Mouse (Mus musculus): ENCODE results near the gene Krt78. TPM values are rescaled to one million over a fixed set of nuclear protein-coding genes. Genes with fewer than 3 reads are reported as not detected.
A peak's percentile ranks its signal among the peaks of the same experiment; 100 is the strongest.

Gene Krt78
- total and polyA plus RNA-seq, 3 experiments = not detected

- dilution Hi-C loops (cut with MboI; ENCODE audit: extremely low pct_ligation_motif_present, extremely low pct_unique_long_range_greater_than_20kb, low sequenced_read_pairs) = no loop called here
- Histone ChIP-seq H3K27ac (ENCODE audit: insufficient read depth, low read depth) (no peak overlapping the region), H3K4me1 (ENCODE audit: control insufficient read depth in 1 of 2, insufficient read depth in 2 of 2) (peaks cover 5 to 19% of the 10 kb centered on the region in 2 experiments; a peak in 3 of 4 replicates), H3K4me2 (ENCODE audit: insufficient read depth, low read depth, poor library complexity, severe bottlenecking) (peak overlapping the region; percentile 94), H3K27me3 (replicated peaks) (peaks cover 36% of the 10 kb centered on the region), H3K9ac (ENCODE audit: insufficient read depth, low read depth) (no peak overlapping the region), H3K9me3 (replicated peaks; ENCODE audit: low read length) (no peaks in the 10 kb centered on the region), H3K4me3 (replicated peaks in 1 of 3; ENCODE audit: low read depth in 2 of 3, low read length in 2 of 3, poor library complexity in 1 of 3) (peak overlapping the region in 1 of 3 experiments; percentile 22), H3K36me3 (replicated peaks in 1 of 2; ENCODE audit: control insufficient read depth in 1 of 2, insufficient read depth in 1 of 2, low read length in 1 of 2) (no peaks in the 10 kb centered on the region), H3K79me2 (replicated peaks; ENCODE audit: control insufficient read depth, extremely low read depth, insufficient read depth, poor library complexity, severe bottlenecking) (no peaks in the 10 kb centered on the region)
- in situ Hi-C loops (cut with MboI; ENCODE audit: low pct_ligation_motif_present, low pct_unique_long_range_greater_than_20kb, low sequenced_read_pairs) = loop anchor here (5.0 kb wide), 2 partner anchors 211 to 646 kb away; no protein-coding TSS in a partner anchor
- TF ChIP-seq MXI1 (IDR thresholded peaks at IDR 0.05; ENCODE audit: low read depth, low read length) (no peak), ZNF384 (IDR thresholded peaks at IDR 0.05; ENCODE audit: low read depth, low read length) (no peak), TCF12 (IDR thresholded peaks at IDR 0.05; ENCODE audit: low read depth, low read length) (no peak), ELF1 (IDR thresholded peaks at IDR 0.05; ENCODE audit: low read depth, low read length) (no peak)
- DNase-seq (ENCODE audit: extremely low read depth) = no peak
These were observed 29.3 kb upstream of the Krt78 start for GRCm38 (mm10) chr15:101983315-101983948.

- in situ Hi-C loops (cut with MboI; ENCODE audit: low pct_ligation_motif_present, low pct_unique_long_range_greater_than_20kb, low sequenced_read_pairs) = loop anchor here (5.0 kb wide), 2 partner anchors 209 to 644 kb away; no protein-coding TSS in a partner anchor
- dilution Hi-C loops (cut with MboI; ENCODE audit: extremely low pct_ligation_motif_present, extremely low pct_unique_long_range_greater_than_20kb, low sequenced_read_pairs) = no loop called here
- no peak overlapping the region for H3K4me2 ChIP-seq (ENCODE audit: insufficient read depth, low read depth, poor library complexity, severe bottlenecking)
- no peak for DNase-seq (ENCODE audit: extremely low read depth)
- H3K36me3 ChIP-seq (replicated peaks in 1 of 2; ENCODE audit: control insufficient read depth in 1 of 2, insufficient read depth in 1 of 2, low read length in 1 of 2) = no peaks in the 10 kb centered on the region
- H3K4me1 ChIP-seq (ENCODE audit: control insufficient read depth in 1 of 2, insufficient read depth in 2 of 2) = peaks cover 10 to 27% of the 10 kb centered on the region in 2 experiments
- no peaks in the 10 kb centered on the region for H3K79me2 ChIP-seq (replicated peaks; ENCODE audit: control insufficient read depth, extremely low read depth, insufficient read depth, poor library complexity, severe bottlenecking)
- H3K27me3 ChIP-seq (replicated peaks) = peaks cover 49% of the 10 kb centered on the region
- no peak overlapping the region for H3K4me3 ChIP-seq (replicated peaks in 1 of 3; ENCODE audit: low read depth in 2 of 3, low read length in 2 of 3, poor library complexity in 1 of 3)
- H3K27ac ChIP-seq (ENCODE audit: insufficient read depth, low read depth) = no peak overlapping the region
- no peak overlapping the region for H3K9ac ChIP-seq (ENCODE audit: insufficient read depth, low read depth)
- no peaks in the 10 kb centered on the region for H3K9me3 ChIP-seq (replicated peaks; ENCODE audit: low read length)
- TF ChIP-seq JUND (conservative IDR thresholded peaks at IDR 0.05; ENCODE audit: low read depth, low read length) (no peak), ETS1 (conservative IDR thresholded peaks at IDR 0.05; ENCODE audit: low read depth, low read length) (no peak), ZMIZ1 (IDR thresholded peaks at IDR 0.05; ENCODE audit: low read depth, low read length) (no peak), MYC (IDR thresholded peaks at IDR 0.05; ENCODE audit: low read depth, low read length) (no peak), HCFC1 (IDR thresholded peaks at IDR 0.05; ENCODE audit: low read depth, low read length) (no peak)
These were observed 26.8 kb upstream of the Krt78 start for GRCm38 (mm10) chr15:101980849-101981248.

GRCm38 (mm10) chr15:101977043-101977726 is 23.1 kb upstream of the Krt78 start:
- H3K4me1 ChIP-seq (ENCODE audit: control insufficient read depth in 1 of 2, insufficient read depth in 2 of 2) = peaks cover 5 to 24% of the 10 kb centered on the region in 2 experiments; a peak in 3 of 4 replicates
- H3K36me3 ChIP-seq (replicated peaks in 1 of 2; ENCODE audit: control insufficient read depth in 1 of 2, insufficient read depth in 1 of 2, low read length in 1 of 2) = no peaks in the 10 kb centered on the region
- TF ChIP-seq CHD1 (IDR thresholded peaks at IDR 0.05; ENCODE audit: low read depth, low read length) (no peak), MAX (IDR thresholded peaks at IDR 0.05; ENCODE audit: low read length) (no peak), PAX5 (IDR thresholded peaks at IDR 0.05; ENCODE audit: low read length) (no peak), MAFK (IDR thresholded peaks at IDR 0.05; ENCODE audit: insufficient replicate concordance, low read length) (no peak), USF2 (conservative IDR thresholded peaks at IDR 0.05; ENCODE audit: low read depth, low read length) (no peak), UBTF (IDR thresholded peaks at IDR 0.05; ENCODE audit: low read depth, low read length) (peak; percentile 86; the same call in 1 of the 2 replicates), ELF1 (IDR thresholded peaks at IDR 0.05; ENCODE audit: low read depth, low read length) (no peak), EP300 (IDR thresholded peaks at IDR 0.05; ENCODE audit: low read length) (no peak), USF1 (IDR thresholded peaks at IDR 0.05; ENCODE audit: low read depth, low read length) (no peak), BHLHE40 (IDR thresholded peaks at IDR 0.05; ENCODE audit: low read depth, low read length) (0 out of 2 replicates have a peak, but pooled peaks have one; percentile 11), JUND (conservative IDR thresholded peaks at IDR 0.05; ENCODE audit: low read depth, low read length) (no peak)
- no peak overlapping the region for H3K27ac ChIP-seq (ENCODE audit: insufficient read depth, low read depth)
- H3K4me3 ChIP-seq (replicated peaks in 1 of 3; ENCODE audit: low read depth in 2 of 3, low read length in 2 of 3, poor library complexity in 1 of 3) = no peak overlapping the region
- peak overlapping the region; percentile 46 for H3K4me2 ChIP-seq (ENCODE audit: insufficient read depth, low read depth, poor library complexity, severe bottlenecking)
- H3K9me3 ChIP-seq (replicated peaks; ENCODE audit: low read length) = no peaks in the 10 kb centered on the region
- H3K79me2 ChIP-seq (replicated peaks; ENCODE audit: control insufficient read depth, extremely low read depth, insufficient read depth, poor library complexity, severe bottlenecking) = no peaks in the 10 kb centered on the region
- no peak overlapping the region for H3K9ac ChIP-seq (ENCODE audit: insufficient read depth, low read depth)
- dilution Hi-C loops (cut with MboI; ENCODE audit: extremely low pct_ligation_motif_present, extremely low pct_unique_long_range_greater_than_20kb, low sequenced_read_pairs) = no loop called here
- in situ Hi-C loops (cut with MboI; ENCODE audit: low pct_ligation_motif_present, low pct_unique_long_range_greater_than_20kb, low sequenced_read_pairs) = loop anchor here (10.0 kb wide), 2 partner anchors 132 to 452 kb away; no protein-coding TSS in a partner anchor
- H3K27me3 ChIP-seq (replicated peaks) = peaks cover 76% of the 10 kb centered on the region
- peak; percentile 44 for DNase-seq (ENCODE audit: extremely low read depth)
